In genomic region chr1:133437916-133438683, GRCm38 (mm10) we compare ENCODE assay signal across 13 mouse cellular contexts. TPM values are rescaled to one million over a fixed set of nuclear protein-coding genes. Genes with fewer than 3 reads are reported as not detected.
DNase-seq lines count a peak whose midpoint lies in the region; ATAC-seq and TF ChIP-seq lines count a peak whose summit lies in the region.
"Had no signal": no experiment of that assay in that cellular context is flagged by ENCODE, and none has a peak within 500 bp of the region (broad histone marks: within the 10 kb centered on the region; RNA-seq: fewer than 3 reads in every experiment).

No protein-coding gene starts in this region.

- no peaks in the 10 kb centered on the region; the same call in 1 of the 2 replicates for H3K9me3 ChIP-seq in forebrain, embryonic 12.5 days
- H3K9me3 ChIP-seq in midbrain, embryonic 13.5 days, result peaks cover 8% of the 10 kb centered on the region
- H3K9me3 ChIP-seq: embryonic facial prominence, embryonic 12.5 days; lung, embryonic 15.5 days had no signal

- DNase-seq in retina, postnatal 1 day, result peak; percentile 45
- DNase-seq in retina, embryonic 14.5 days (ENCODE audit: low spot score), result no peak
- peak; percentile 44 to 65 for DNase-seq in thymus, postnatal 36 days
- no peak for DNase-seq in ovary, postnatal 10 days (ENCODE audit: low spot score)
- DNase-seq in lung, adult 2 months, result no peak
- DNase-seq: gastrocnemius, adult 2 months had no signal

- no peak for TF ChIP-seq POLR2A in lung, adult 2 months (IDR thresholded peaks at IDR 0.05; ENCODE audit: borderline replicate concordance, extremely low read depth, low read depth, low read length)

- TF ChIP-seq CTCF in lung, adult 2 months (IDR thresholded peaks at IDR 0.05; ENCODE audit: insufficient read depth, low read length), result no peak

- H3K4me2 ChIP-seq in forebrain, embryonic 12.5 days, result no peak overlapping the region
- no peak overlapping the region for H3K4me2 ChIP-seq in midbrain, embryonic 13.5 days (replicated peaks)
- H3K4me2 ChIP-seq: embryonic facial prominence, embryonic 12.5 days; limb, embryonic 12.5 days; lung, embryonic 15.5 days had no signal

- no peak overlapping the region for H3K9ac ChIP-seq in forebrain, embryonic 12.5 days
- H3K9ac ChIP-seq in midbrain, embryonic 13.5 days (replicated peaks), result 0 out of 2 replicates have a peak overlapping the region, but pooled peaks have one; percentile 28
- H3K9ac ChIP-seq: embryonic facial prominence, embryonic 12.5 days; limb, embryonic 12.5 days; lung, embryonic 15.5 days had no signal

- H3K4me1 ChIP-seq in forebrain, embryonic 12.5 days, result peaks cover 40% of the 10 kb centered on the region
- peaks cover 39% of the 10 kb centered on the region for H3K4me1 ChIP-seq in midbrain, embryonic 13.5 days (replicated peaks)
- H3K4me1 ChIP-seq in lung, adult 2 months (ENCODE audit: control insufficient read depth, insufficient read depth, low read length), result no peaks in the 10 kb centered on the region

- peak overlapping the region; percentile 57 for H3K27ac ChIP-seq in forebrain, embryonic 12.5 days
- peak overlapping the region; percentile 68 for H3K27ac ChIP-seq in midbrain, embryonic 13.5 days
- H3K27ac ChIP-seq: embryonic facial prominence, embryonic 12.5 days; gastrocnemius, adult 2 months; limb, embryonic 12.5 days; lung, embryonic 15.5 days had no signal

- no peaks in the 10 kb centered on the region for H3K36me3 ChIP-seq in forebrain, embryonic 12.5 days (replicated peaks)
- H3K36me3 ChIP-seq in midbrain, embryonic 13.5 days, result no peaks in the 10 kb centered on the region
- H3K36me3 ChIP-seq: embryonic facial prominence, embryonic 12.5 days; limb, embryonic 12.5 days; lung, embryonic 15.5 days had no signal

- no peak for ATAC-seq in forebrain, embryonic 12.5 days (ENCODE audit: low FRiP score)
- no peak for ATAC-seq in midbrain, embryonic 13.5 days
- ATAC-seq: Patski had no signal

- H3K4me3 ChIP-seq in forebrain, embryonic 12.5 days (replicated peaks), result no peak overlapping the region
- no peak overlapping the region for H3K4me3 ChIP-seq in midbrain, embryonic 13.5 days (replicated peaks)
- no peak overlapping the region for H3K4me3 ChIP-seq in lung, adult 2 months (replicated peaks; ENCODE audit: extremely low read depth, low read depth, low read length)
- H3K4me3 ChIP-seq: embryonic facial prominence, embryonic 12.5 days; gastrocnemius, adult 2 months; limb, embryonic 12.5 days; lung, embryonic 15.5 days; myocyte had no signal

- WGBS in forebrain, embryonic 12.5 days, result 24% methylated on average over 14 of the region's 14 CpGs
- WGBS in midbrain, embryonic 13.5 days, result 19% methylated on average over 14 of the region's 14 CpGs
- 63% methylated on average over 14 of the region's 14 CpGs for WGBS in lung, adult 2 months

- H3K27me3 ChIP-seq in forebrain, embryonic 12.5 days, result no peaks in the 10 kb centered on the region
- H3K27me3 ChIP-seq in midbrain, embryonic 13.5 days, result no peaks in the 10 kb centered on the region
- H3K27me3 ChIP-seq: embryonic facial prominence, embryonic 12.5 days; limb, embryonic 12.5 days; lung, embryonic 15.5 days had no signal

RNA-seq across cellular contexts. Expression of gene Sox13, which starts 13.9 kb away (rescaled TPM):
- 13.1 and 13.3 TPM in 2 replicates for polyA plus RNA-seq in forebrain, embryonic 12.5 days (2016; fragmentation: Nextera tagmentation; extraction: Ambion mirVana)
- polyA plus RNA-seq in midbrain, embryonic 13.5 days (2015; fragmentation: Nextera tagmentation; extraction: Ambion mirVana), result 12.5 and 13.9 TPM in 2 replicates
- polyA plus RNA-seq in lung, adult 2 months (2012; rRNA removed), result 134 and 144 TPM in 2 replicates

Comparison
In these comparisons a context has a peak if more than half of its experiments do, and no peak if none do; other contexts are left out.
1. DNase-seq: peak in retina, postnatal 1 day (single experiment) and thymus, postnatal 36 days (2 of 2); none in retina, embryonic 14.5 days (single experiment), ovary, postnatal 10 days (single experiment) and lung, adult 2 months (single experiment).